Mouse (Mus musculus) hindbrain, embryonic 16.5 days (tissue): Measurements from ENCODE around the gene Mrm2. TPM values are rescaled to one million over a fixed set of nuclear protein-coding genes. Genes with fewer than 3 reads are reported as not detected.

Source experiments
- ATAC-seq: fragments of 200-750 bp; cut with Nextera tagmentation; 2 replicates; pipeline ENCODE4 v1.8.0; 2017; ENCODE audit warnings: moderate TSS enrichment, moderate library complexity
- H3K27ac ChIP-seq: fragments of 300-500 bp; sonication (generic); 2 replicates; pipeline ENCODE4 v1.5.1; 2014; ENCODE audit warnings: low read depth, mild to moderate bottlenecking, control low read depth, low read length, moderate library complexity
- H3K27me3 ChIP-seq: fragments of 300-500 bp; sonication (generic); replicated peaks from 2 replicates; pipeline ENCODE4 v1.6.1; 2014; ENCODE audit warnings: low read length; ENCODE audit not compliant: control insufficient read depth, insufficient read depth
- H3K36me3 ChIP-seq: fragments of 300-500 bp; sonication (generic); 2 replicates; pipeline ENCODE4 v1.6.1; 2014; ENCODE audit warnings: mild to moderate bottlenecking, low read length, moderate library complexity, mixed read lengths; ENCODE audit not compliant: control insufficient read depth, insufficient read depth
- H3K4me1 ChIP-seq: fragments of 300-500 bp; sonication (generic); 2 replicates; pipeline ENCODE4 v1.6.1; 2014; ENCODE audit warnings: low read depth, low read length; ENCODE audit not compliant: control insufficient read depth, insufficient read depth
- H3K4me2 ChIP-seq: fragments of 300-500 bp; sonication (generic); 2 replicates; pipeline ENCODE4 v1.6.1; 2014; ENCODE audit warnings: mild to moderate bottlenecking, low read length, control low read depth, moderate library complexity
- H3K4me3 ChIP-seq: fragments of 300-500 bp; sonication (generic); 2 replicates; pipeline ENCODE4 v1.5.1; 2014; ENCODE audit warnings: mild to moderate bottlenecking, low read length, control low read depth, moderate library complexity
- H3K9ac ChIP-seq: fragments of 300-500 bp; sonication (generic); 2 replicates; pipeline ENCODE4 v1.6.1; 2014; ENCODE audit warnings: low read depth, mild to moderate bottlenecking, control low read depth, low read length, moderate library complexity
- H3K9me3 ChIP-seq: fragments of 300-500 bp; sonication (generic); 2 replicates; pipeline ENCODE4 v1.6.1; 2014; ENCODE audit warnings: mild to moderate bottlenecking, low read length, moderate library complexity; ENCODE audit not compliant: control insufficient read depth
- WGBS: fragments of 180-500 bp; shearing (Covaris S2); extraction: QIAGEN DNeasy Blood & Tissue Kit; methylation state at CpG from one replicate; pipeline ENCODE4 v1.1.7; 2014; 5-methylcytosine and 5-hydroxymethylcytosine counted together
- polyA plus RNA-seq: library from polyadenylated mRNA; unstranded; fragments of >200 nt; fragmentation: Nextera tagmentation; extraction: Ambion mirVana; gene quantifications from 2 replicates; pipeline ENCODE4 v1.2.1, GENCODE M21; 2015

Mrm2 gene
- polyA plus RNA-seq, 1 experiment from 2014 or later, result 22.5 TPM

GRCm38 (mm10) chr5:140289161-140289560 is 42.5 kb downstream of the Mrm2 start:
- Histone ChIP-seq H3K36me3 (peaks cover 4% of the 10 kb centered on the region; the same call in 1 of the 2 replicates), H3K9me3 (no peaks in the 10 kb centered on the region), H3K4me1 (no peaks in the 10 kb centered on the region), H3K4me3 (no peak overlapping the region), H3K27me3 (no peaks in the 10 kb centered on the region), H3K4me2 (no peak overlapping the region), H3K27ac (no peak overlapping the region), H3K9ac (no peak overlapping the region)
- no peak for ATAC-seq
- 96% methylated on average over 2 of the region's 2 CpGs for WGBS

GRCm38 (mm10) chr5:140288287-140288686 is 43.4 kb downstream of the Mrm2 start:
- ATAC-seq, result peak; percentile 71

GRCm38 (mm10) chr5:140284761-140285160 is 46.9 kb downstream of the Mrm2 start:
- H3K36me3 ChIP-seq, result 0 out of 2 replicates have a peak, but pooled peaks cover 2% of the 10 kb centered on the region
- H3K27me3 ChIP-seq, result no peaks in the 10 kb centered on the region
- no peaks in the 10 kb centered on the region for H3K9me3 ChIP-seq
- no peak overlapping the region for H3K4me2 ChIP-seq
- no peak overlapping the region for H3K9ac ChIP-seq
- H3K4me3 ChIP-seq, result no peak overlapping the region
- H3K27ac ChIP-seq, result no peak overlapping the region
- peaks cover 4% of the 10 kb centered on the region; the same call in 1 of the 2 replicates for H3K4me1 ChIP-seq
- whole genome bisulfite sequencing, result 80% methylated on average over 2 of the region's 2 CpGs
- no peak for ATAC-seq

More at GRCm38 (mm10) chr5:140288287-140288686, 43.4 kb downstream of the Mrm2 start:
- H3K27ac ChIP-seq, result no peak overlapping the region
- H3K9ac ChIP-seq, result no peak overlapping the region
- WGBS, result 83% methylated on average over 3 of the region's 3 CpGs
- H3K36me3 ChIP-seq, result peaks cover 3% of the 10 kb centered on the region; the same call in 1 of the 2 replicates
- no peak overlapping the region for H3K4me3 ChIP-seq
- no peaks in the 10 kb centered on the region for H3K27me3 ChIP-seq
- no peaks in the 10 kb centered on the region for H3K4me1 ChIP-seq
- H3K4me2 ChIP-seq, result no peak overlapping the region
- no peaks in the 10 kb centered on the region for H3K9me3 ChIP-seq

- Histone ChIP-seq H3K4me1 (peaks cover 4% of the 10 kb centered on the region; the same call in 1 of the 2 replicates), H3K36me3 (no peaks in the 10 kb centered on the region), H3K4me3 (no peak overlapping the region), H3K9ac (no peak overlapping the region), H3K4me2 (no peak overlapping the region), H3K9me3 (no peaks in the 10 kb centered on the region), H3K27me3 (no peaks in the 10 kb centered on the region), H3K27ac (no peak overlapping the region)
- no peak for ATAC-seq
- WGBS, result 76% methylated on average over 2 of the region's 2 CpGs
These were observed 47.7 kb downstream of the Mrm2 start for GRCm38 (mm10) chr5:140284011-140284410.

GRCm38 (mm10) chr5:140282900-140283299 is 48.8 kb downstream of the Mrm2 start:
- no peak overlapping the region for H3K4me3 ChIP-seq
- ATAC-seq, result no peak
- H3K27ac ChIP-seq, result no peak overlapping the region
- H3K9ac ChIP-seq, result no peak overlapping the region
- 97% methylated on average over 3 of the region's 3 CpGs for WGBS
- no peak overlapping the region for H3K4me2 ChIP-seq
- H3K27me3 ChIP-seq, result no peaks in the 10 kb centered on the region
- no peaks in the 10 kb centered on the region for H3K36me3 ChIP-seq
- H3K4me1 ChIP-seq, result peaks cover 4% of the 10 kb centered on the region; the same call in 1 of the 2 replicates
- H3K9me3 ChIP-seq, result no peaks in the 10 kb centered on the region

GRCm38 (mm10) chr5:140282376-140282775 is 49.3 kb downstream of the Mrm2 start:
- 65% methylated on average over 8 of the region's 8 CpGs for WGBS
- Histone ChIP-seq H3K27ac (no peak overlapping the region), H3K36me3 (no peaks in the 10 kb centered on the region), H3K9me3 (no peaks in the 10 kb centered on the region), H3K4me1 (peaks cover 4% of the 10 kb centered on the region; the same call in 1 of the 2 replicates), H3K4me2 (no peak overlapping the region), H3K9ac (no peak overlapping the region), H3K4me3 (no peak overlapping the region), H3K27me3 (no peaks in the 10 kb centered on the region)
- peak; percentile 63; the same call in 1 of the 2 replicates for ATAC-seq

GRCm38 (mm10) chr5:140280205-140280604 is 51.5 kb downstream of the Mrm2 start:
- no peaks in the 10 kb centered on the region for H3K27me3 ChIP-seq
- 61% methylated on average over 9 of the region's 9 CpGs for WGBS
- no peaks in the 10 kb centered on the region for H3K36me3 ChIP-seq
- H3K9me3 ChIP-seq, result no peaks in the 10 kb centered on the region
- no peak overlapping the region for H3K27ac ChIP-seq
- ATAC-seq, result no peak
- no peak overlapping the region for H3K4me3 ChIP-seq
- H3K9ac ChIP-seq, result no peak overlapping the region
- peaks cover 4% of the 10 kb centered on the region; the same call in 1 of the 2 replicates for H3K4me1 ChIP-seq
- H3K4me2 ChIP-seq, result no peak overlapping the region

Other genes starting within 250 kb of the Mrm2 start
- gene Mad1l1, start 10.3 kb downstream of the Mrm2 start, polyA plus RNA-seq, result 32.2 and 32.5 TPM in 2 replicates
- gene Nudt1, start 10.2 kb downstream of the Mrm2 start, polyA plus RNA-seq, result 21.5 and 27.0 TPM in 2 replicates
- 42.4 and 43.7 TPM in 2 replicates for gene Snx8, start 57.4 kb upstream of the Mrm2 start, polyA plus RNA-seq
- gene Eif3b, start 87.4 kb upstream of the Mrm2 start, polyA plus RNA-seq, result 65.9 and 77.6 TPM in 2 replicates
- not detected in 2 replicates for gene Gm4869, start 113.7 kb upstream of the Mrm2 start, polyA plus RNA-seq
- gene Chst12, start 173.7 kb upstream of the Mrm2 start, polyA plus RNA-seq, result 27.6 and 30.3 TPM in 2 replicates
- 0.36 TPM in 1 of 2 replicates, not detected in the other for gene Grifin, start 233.2 kb upstream of the Mrm2 start, polyA plus RNA-seq